Mouse (Mus musculus): ENCODE measurements at regions not wholly inside any gene's neighbourhood (a gene's known extent, or its start where the extent isn't known, plus 50 kb on each side); places are given as distances from the start of the nearest gene placed in this dataset.

DNA sequence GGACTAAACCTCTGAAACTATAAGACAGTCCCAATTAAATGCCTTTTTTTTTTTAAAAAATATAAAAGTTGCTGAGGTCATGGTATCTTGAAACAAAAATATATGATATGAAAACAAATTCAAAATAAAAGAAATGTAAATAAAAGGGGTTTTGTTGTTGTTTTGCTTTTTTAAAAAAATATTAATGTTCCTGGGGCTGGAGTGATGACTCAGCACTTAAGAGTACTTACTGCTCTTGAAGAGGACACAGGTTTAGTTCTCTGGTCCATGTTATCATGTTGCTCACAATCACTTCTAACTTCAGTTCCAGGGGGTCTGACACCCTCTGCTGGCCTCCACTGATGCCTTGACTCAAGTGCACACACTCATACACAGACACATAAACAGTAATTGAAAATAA, 53.5 kb upstream of the Atp1a1 start:
- Histone ChIP-seq H3K4me3 (ENCODE audit: low read length) (no peak overlapping the region), H3K4me2 (ENCODE audit: low read length) (no peak overlapping the region), H3K27ac (ENCODE audit: low read depth, low read length) (no peak overlapping the region), H3K4me1 (ENCODE audit: control insufficient read depth, insufficient read depth, low read depth, low read length) (peaks cover 19% of the 10 kb centered on the region), H3K36me3 (ENCODE audit: control insufficient read depth, insufficient read depth, low read length) (no peaks in the 10 kb centered on the region), H3K9ac (ENCODE audit: low read depth, low read length) (no peak overlapping the region), H3K9me3 (ENCODE audit: control insufficient read depth, low read length) (no peaks in the 10 kb centered on the region), H3K27me3 (replicated peaks; ENCODE audit: control insufficient read depth, insufficient read depth, low read length) (no peaks in the 10 kb centered on the region)
- no peak for ATAC-seq

DNA sequence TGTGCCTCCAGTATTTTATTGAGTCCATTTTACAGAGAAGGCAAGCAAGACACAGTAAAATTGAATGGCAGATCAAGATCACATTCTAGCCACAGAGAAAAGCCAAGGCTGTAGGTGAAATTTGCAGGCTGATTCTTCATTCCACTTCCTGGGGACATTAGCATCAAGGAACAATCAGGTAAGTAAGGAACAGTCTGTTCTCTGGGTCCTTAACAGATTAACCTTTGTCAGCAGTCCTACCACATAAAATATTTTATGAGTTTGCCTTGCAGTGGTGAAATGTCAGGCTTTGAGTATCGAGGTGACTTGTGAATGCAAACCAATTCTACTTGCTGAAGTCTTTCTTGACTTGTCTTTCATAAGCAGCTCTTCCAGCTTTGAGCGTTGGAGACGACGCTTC, 50.2 kb upstream of the Atp1a1 start:
- Histone ChIP-seq H3K4me3 (ENCODE audit: low read length) (no peak overlapping the region), H3K36me3 (ENCODE audit: control insufficient read depth, insufficient read depth, low read length) (no peaks in the 10 kb centered on the region), H3K9ac (ENCODE audit: low read depth, low read length) (no peak overlapping the region), H3K27me3 (replicated peaks; ENCODE audit: control insufficient read depth, insufficient read depth, low read length) (no peaks in the 10 kb centered on the region), H3K27ac (ENCODE audit: low read depth, low read length) (no peak overlapping the region), H3K4me1 (ENCODE audit: control insufficient read depth, insufficient read depth, low read depth, low read length) (peaks cover 3% of the 10 kb centered on the region; the same call in 1 of the 2 replicates), H3K4me2 (ENCODE audit: low read length) (no peak overlapping the region), H3K9me3 (ENCODE audit: control insufficient read depth, low read length) (no peaks in the 10 kb centered on the region)
- no peak for ATAC-seq
- 87% methylated on average over 4 of the region's 4 CpGs for WGBS

All from hindbrain, embryonic 16.5 days (tissue).